Mouse (Mus musculus) embryonic facial prominence, embryonic 12.5 days (tissue): Measurements from ENCODE around the gene Styxl1. TPM values are rescaled to one million over a fixed set of nuclear protein-coding genes. Genes with fewer than 3 reads are reported as not detected.

Source experiments
- ATAC-seq: fragments of 200-750 bp; cut with Nextera tagmentation; 2 replicates; pipeline ENCODE4 v1.8.0; 2017; ENCODE audit not compliant: insufficient number of reproducible peaks, insufficient read depth, low FRiP score, low TSS enrichment
- H3K27ac ChIP-seq: fragments of 300-500 bp; sonication (generic); 2 replicates; pipeline ENCODE4 v1.5.1; 2016; ENCODE audit warnings: mild to moderate bottlenecking
- H3K27me3 ChIP-seq: fragments of 300-500 bp; sonication (generic); 2 replicates; pipeline ENCODE4 v1.6.1; 2016; ENCODE audit warnings: mild to moderate bottlenecking, moderate library complexity
- H3K36me3 ChIP-seq: fragments of 300-500 bp; sonication (generic); 2 replicates; pipeline ENCODE4 v1.6.1; 2016; ENCODE audit warnings: mild to moderate bottlenecking
- H3K4me1 ChIP-seq: fragments of 300-500 bp; sonication (generic); 2 replicates; pipeline ENCODE4 v1.6.1; 2016
- H3K4me2 ChIP-seq: fragments of 300-500 bp; sonication (generic); replicated peaks from 2 replicates; pipeline ENCODE4 v1.6.1; 2016; ENCODE audit warnings: mild to moderate bottlenecking, moderate library complexity
- H3K4me3 ChIP-seq: fragments of 300-500 bp; sonication (generic); 2 replicates; pipeline ENCODE4 v1.5.1; 2016; ENCODE audit warnings: mild to moderate bottlenecking
- H3K9ac ChIP-seq: fragments of 300-500 bp; sonication (generic); 2 replicates; pipeline ENCODE4 v1.6.1; 2016; ENCODE audit warnings: mild to moderate bottlenecking, moderate library complexity
- H3K9me3 ChIP-seq: fragments of 300-500 bp; sonication (generic); 2 replicates; pipeline ENCODE4 v1.6.1; 2016; ENCODE audit warnings: mild to moderate bottlenecking, moderate library complexity
- WGBS: fragments of 180-500 bp; shearing (Covaris S2); methylation state at CpG from one replicate; pipeline ENCODE4 v1.1.7; 2016; 5-methylcytosine and 5-hydroxymethylcytosine counted together
- polyA plus RNA-seq: library from polyadenylated mRNA; unstranded; fragments of >200 nt; fragmentation: Nextera tagmentation; extraction: Ambion mirVana; gene quantifications from 2 replicates; pipeline ENCODE4 v1.2.1, GENCODE M21; 2016

Gene Styxl1
- polyA plus RNA-seq, 1 experiment from 2014 or later = 0.23 TPM

- Histone ChIP-seq H3K9me3 (no peaks in the 10 kb centered on the region), H3K9ac (peak overlapping the region; percentile 44; the same call in 1 of the 2 replicates), H3K4me1 (peaks cover 40% of the 10 kb centered on the region), H3K27me3 (no peaks in the 10 kb centered on the region), H3K36me3 (peaks cover 18% of the 10 kb centered on the region), H3K27ac (peak overlapping the region; percentile 93), H3K4me2 (peak overlapping the region; percentile 47), H3K4me3 (no peak overlapping the region)
- peak; percentile 75 for ATAC-seq
- 7% methylated on average over 9 of the region's 9 CpGs for WGBS
These were observed 53.5 kb downstream of the Styxl1 start for GRCm38 (mm10) chr5:135724536-135725322.

- H3K9ac ChIP-seq = no peak overlapping the region
- no peak for ATAC-seq
- no peak overlapping the region for H3K4me2 ChIP-seq
- peak overlapping the region; percentile 46; the same call in 1 of the 2 replicates for H3K27ac ChIP-seq
- H3K4me3 ChIP-seq = no peak overlapping the region
- no peaks in the 10 kb centered on the region for H3K9me3 ChIP-seq
- H3K4me1 ChIP-seq = peaks cover 40% of the 10 kb centered on the region
- H3K36me3 ChIP-seq = peaks cover 17% of the 10 kb centered on the region; the same call in 1 of the 2 replicates
- 68% methylated on average over 3 of the region's 3 CpGs for WGBS
- H3K27me3 ChIP-seq = no peaks in the 10 kb centered on the region
These were observed 54.9 kb downstream of the Styxl1 start for GRCm38 (mm10) chr5:135723165-135723751.

DNA sequence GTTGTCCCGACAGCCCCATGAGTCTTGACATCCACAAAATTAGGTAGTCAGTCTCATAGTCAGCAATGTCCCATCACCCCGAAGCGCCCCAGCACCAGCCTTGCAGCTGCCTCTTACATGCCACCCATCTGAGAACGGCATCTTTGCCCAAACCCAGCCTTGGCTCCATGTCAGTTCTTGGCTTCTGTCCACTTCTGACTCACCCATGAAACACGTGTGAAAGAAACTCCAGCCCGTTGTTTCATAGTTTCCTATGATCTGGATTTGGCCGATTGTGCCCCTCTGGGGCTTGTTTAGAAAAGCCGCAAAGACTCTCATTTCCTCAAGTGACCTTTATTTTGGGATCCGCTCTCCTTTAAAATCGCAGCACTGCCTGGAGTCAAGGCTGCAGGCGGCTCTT is 56.1 kb downstream of the Styxl1 start:
- Histone ChIP-seq H3K27me3 (no peaks in the 10 kb centered on the region), H3K36me3 (peaks cover 22% of the 10 kb centered on the region), H3K4me1 (peaks cover 36% of the 10 kb centered on the region), H3K4me2 (no peak overlapping the region), H3K9me3 (no peaks in the 10 kb centered on the region), H3K9ac (no peak overlapping the region), H3K27ac (no peak overlapping the region), H3K4me3 (no peak overlapping the region)
- ATAC-seq = no peak
- WGBS = 85% methylated on average over 11 of the region's 11 CpGs

DNA sequence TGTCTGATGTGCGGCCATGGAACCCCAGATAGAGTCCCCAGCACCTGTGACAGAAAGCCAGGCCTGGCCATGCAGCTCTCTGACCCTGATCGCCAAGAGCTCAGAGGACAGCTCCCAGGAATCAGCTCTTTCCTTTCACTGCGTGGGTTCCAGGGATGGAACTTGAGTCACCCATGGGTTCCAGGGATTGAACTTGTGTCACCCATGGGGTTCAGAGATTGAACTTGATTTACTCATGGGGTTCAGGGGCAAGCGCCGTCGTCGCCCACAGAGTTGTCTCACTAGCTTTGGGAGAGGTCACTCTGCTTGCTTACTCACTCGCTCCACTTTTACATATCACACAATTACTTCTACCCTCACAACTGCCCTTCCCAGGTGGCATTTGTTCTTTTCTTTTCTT is 57.1 kb downstream of the Styxl1 start:
- no peak for ATAC-seq
- Histone ChIP-seq H3K27ac (no peak overlapping the region), H3K9me3 (no peaks in the 10 kb centered on the region), H3K4me3 (no peak overlapping the region), H3K27me3 (no peaks in the 10 kb centered on the region), H3K4me1 (peaks cover 25% of the 10 kb centered on the region), H3K4me2 (no peak overlapping the region), H3K9ac (no peak overlapping the region), H3K36me3 (peaks cover 32% of the 10 kb centered on the region)
- 89% methylated on average over 8 of the region's 8 CpGs for WGBS

GRCm38 (mm10) chr5:135720121-135720520 is 58.1 kb downstream of the Styxl1 start:
- no peak for ATAC-seq
- H3K4me1 ChIP-seq = peaks cover 16% of the 10 kb centered on the region
- H3K27me3 ChIP-seq = no peaks in the 10 kb centered on the region
- H3K36me3 ChIP-seq = peaks cover 39% of the 10 kb centered on the region
- 90% methylated on average over 3 of the region's 3 CpGs for WGBS
- H3K4me3 ChIP-seq = no peak overlapping the region
- no peaks in the 10 kb centered on the region for H3K9me3 ChIP-seq
- H3K9ac ChIP-seq = 0 out of 2 replicates have a peak overlapping the region, but pooled peaks have one; percentile 4
- H3K27ac ChIP-seq = no peak overlapping the region
- no peak overlapping the region for H3K4me2 ChIP-seq

GRCm38 (mm10) chr5:135719586-135720120 is 58.5 kb downstream of the Styxl1 start:
- Histone ChIP-seq H3K4me1 (peaks cover 11% of the 10 kb centered on the region), H3K27me3 (no peaks in the 10 kb centered on the region), H3K4me3 (no peak overlapping the region), H3K9ac (no peak overlapping the region), H3K9me3 (no peaks in the 10 kb centered on the region), H3K36me3 (peaks cover 39% of the 10 kb centered on the region), H3K4me2 (no peak overlapping the region), H3K27ac (no peak overlapping the region)
- no peak for ATAC-seq
- WGBS = 84% methylated on average over 10 of the region's 10 CpGs

GRCm38 (mm10) chr5:135715624-135716023 is 62.6 kb downstream of the Styxl1 start:
- Histone ChIP-seq H3K9ac (no peak overlapping the region), H3K27me3 (no peaks in the 10 kb centered on the region), H3K4me1 (peaks cover 7% of the 10 kb centered on the region; the same call in 1 of the 2 replicates), H3K4me3 (no peak overlapping the region), H3K4me2 (no peak overlapping the region), H3K36me3 (peaks cover 39% of the 10 kb centered on the region), H3K27ac (no peak overlapping the region), H3K9me3 (no peaks in the 10 kb centered on the region)
- 49% methylated on average over 10 of the region's 10 CpGs for WGBS
- no peak for ATAC-seq

GRCm38 (mm10) chr5:135713441-135714218 is 64.6 kb downstream of the Styxl1 start:
- ATAC-seq = no peak
- H3K4me3 ChIP-seq = no peak overlapping the region
- no peaks in the 10 kb centered on the region for H3K27me3 ChIP-seq
- H3K27ac ChIP-seq = no peak overlapping the region
- peaks cover 7% of the 10 kb centered on the region; the same call in 1 of the 2 replicates for H3K4me1 ChIP-seq
- no peak overlapping the region for H3K9ac ChIP-seq
- WGBS = 76% methylated on average over 16 of the region's 16 CpGs
- H3K4me2 ChIP-seq = no peak overlapping the region
- H3K9me3 ChIP-seq = no peaks in the 10 kb centered on the region
- H3K36me3 ChIP-seq = peaks cover 34% of the 10 kb centered on the region

- H3K4me2 ChIP-seq = no peak overlapping the region
- H3K27ac ChIP-seq = no peak overlapping the region
- no peak overlapping the region for H3K4me3 ChIP-seq
- no peaks in the 10 kb centered on the region for H3K9me3 ChIP-seq
- H3K9ac ChIP-seq = no peak overlapping the region
- no peak for ATAC-seq
- WGBS = 76% methylated on average over 4 of the region's 4 CpGs
- H3K27me3 ChIP-seq = no peaks in the 10 kb centered on the region
- peaks cover 7% of the 10 kb centered on the region; the same call in 1 of the 2 replicates for H3K4me1 ChIP-seq
- peaks cover 34% of the 10 kb centered on the region for H3K36me3 ChIP-seq
These were observed 65.4 kb downstream of the Styxl1 start for GRCm38 (mm10) chr5:135712803-135713202.

DNA sequence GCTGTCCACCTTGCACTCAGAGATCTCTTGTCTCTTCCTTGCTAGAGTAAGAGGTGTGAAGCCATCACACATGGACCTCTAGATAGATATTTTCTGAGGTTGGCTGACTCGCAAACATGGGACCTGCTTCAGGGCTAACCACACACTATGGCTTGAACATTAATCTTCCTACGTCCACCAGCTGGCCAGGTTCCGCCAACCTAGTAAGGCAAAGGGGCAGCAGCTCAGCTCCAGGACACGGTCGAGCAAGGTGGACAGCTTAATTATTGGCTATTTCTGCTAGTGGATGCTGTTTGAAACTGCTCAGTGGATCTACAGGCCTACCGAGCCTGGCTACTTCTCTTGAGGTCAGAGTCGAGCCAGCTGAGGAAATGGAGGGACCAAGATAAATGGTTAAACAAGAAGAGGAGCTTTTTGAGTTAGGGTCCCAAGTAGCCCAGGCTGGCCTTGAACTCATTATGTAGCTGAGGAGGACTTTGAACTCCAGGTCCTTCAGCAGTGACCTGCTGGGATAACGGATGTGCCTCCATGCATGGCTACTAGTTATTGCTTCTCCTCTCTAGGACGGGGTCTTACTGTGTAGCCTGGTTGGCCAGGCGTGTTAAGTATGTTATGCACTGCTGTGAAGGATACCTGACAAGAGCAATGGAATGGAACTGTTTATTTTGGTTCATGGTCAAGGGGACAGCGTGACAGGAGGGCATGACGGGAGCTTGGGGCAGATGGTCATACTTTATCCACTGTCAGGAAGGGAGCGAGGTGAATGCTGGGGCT is 66.4 kb downstream of the Styxl1 start:
- H3K4me3 ChIP-seq = no peak overlapping the region
- no peak overlapping the region for H3K27ac ChIP-seq
- peaks cover 7% of the 10 kb centered on the region; the same call in 1 of the 2 replicates for H3K4me1 ChIP-seq
- no peak for ATAC-seq
- no peak overlapping the region for H3K4me2 ChIP-seq
- no peaks in the 10 kb centered on the region for H3K9me3 ChIP-seq
- H3K27me3 ChIP-seq = no peaks in the 10 kb centered on the region
- peaks cover 34% of the 10 kb centered on the region for H3K36me3 ChIP-seq
- no peak overlapping the region for H3K9ac ChIP-seq
- 92% methylated on average over 13 of the region's 13 CpGs for WGBS
